Mouse (Mus musculus): ENCODE results near the gene Neurod2.

The Neurod2 gene

GRCm38 (mm10) chr11:98354445-98354844 lies 25.0 kb upstream of the Neurod2 start:
- DNase-seq (ENCODE audit: low read depth, low spot score), result no peak

- no peak for DNase-seq (ENCODE audit: low read depth, low spot score)
Measured at GRCm38 (mm10) chr11:98353651-98354211, 24.3 kb upstream of the Neurod2 start.

GRCm38 (mm10) chr11:98352272-98352990 lies 23.0 kb upstream of the Neurod2 start:
- DNase-seq (ENCODE audit: low read depth, low spot score), result no peak

GRCm38 (mm10) chr11:98349308-98349707 lies 19.9 kb upstream of the Neurod2 start:
- DNase-seq (ENCODE audit: low read depth, low spot score), result no peak

- peak; percentile 70 for DNase-seq (ENCODE audit: low read depth, low spot score)
Measured at GRCm38 (mm10) chr11:98348083-98348961, 18.9 kb upstream of the Neurod2 start, which contains the start of gene Ppp1r1b. Gene Ppp1r1b, plus strand, starts transcription at chr11:98348404.

- DNase-seq (ENCODE audit: low read depth, low spot score), result no peak
Measured at GRCm38 (mm10) chr11:98347385-98348082, 18.1 kb upstream of the Neurod2 start.

GRCm38 (mm10) chr11:98346168-98346567 lies 16.7 kb upstream of the Neurod2 start:
- no peak for DNase-seq (ENCODE audit: low read depth, low spot score)

GRCm38 (mm10) chr11:98345253-98345652 lies 15.8 kb upstream of the Neurod2 start:
- DNase-seq (ENCODE audit: low read depth, low spot score), result peak; percentile 84

GRCm38 (mm10) chr11:98342000-98342945 lies 12.8 kb upstream of the Neurod2 start:
- DNase-seq (ENCODE audit: low read depth, low spot score), result peak; percentile 92

GRCm38 (mm10) chr11:98341174-98341573 lies 11.7 kb upstream of the Neurod2 start:
- no peak for DNase-seq (ENCODE audit: low read depth, low spot score)

GRCm38 (mm10) chr11:98340597-98340996 lies 11.1 kb upstream of the Neurod2 start:
- DNase-seq (ENCODE audit: low read depth, low spot score), result no peak

GRCm38 (mm10) chr11:98339679-98340287 lies 10.3 kb upstream of the Neurod2 start:
- DNase-seq (ENCODE audit: low read depth, low spot score), result no peak

- DNase-seq (ENCODE audit: low read depth, low spot score), result no peak
Measured at GRCm38 (mm10) chr11:98339071-98339501, 9.6 kb upstream of the Neurod2 start.

GRCm38 (mm10) chr11:98338507-98338961 lies 9.1 kb upstream of the Neurod2 start:
- DNase-seq (ENCODE audit: low read depth, low spot score), result peak; percentile 41

- DNase-seq (ENCODE audit: low read depth, low spot score), result peak; percentile 64
Measured at GRCm38 (mm10) chr11:98336245-98337107, 7.0 kb upstream of the Neurod2 start.

GRCm38 (mm10) chr11:98335250-98335649 lies 5.8 kb upstream of the Neurod2 start:
- peak; percentile 48 for DNase-seq (ENCODE audit: low read depth, low spot score)

GRCm38 (mm10) chr11:98333981-98334741 lies 4.7 kb upstream of the Neurod2 start:
- no peak for DNase-seq (ENCODE audit: low read depth, low spot score)

GRCm38 (mm10) chr11:98333263-98333696 lies 3.8 kb upstream of the Neurod2 start:
- DNase-seq (ENCODE audit: low read depth, low spot score), result no peak
